Mouse (Mus musculus) liver, adult (tissue): ENCODE data around the gene Itgb7.

Source experiments
- GATA4 ChIP-seq: IDR thresholded peaks from 2 replicates; pipeline ENCODE4 v1.6.1; 2014; ENCODE audit warnings: mild to moderate bottlenecking, low read length; ENCODE audit not compliant: insufficient replicate concordance

The Itgb7 gene

GRCm38 (mm10) chr15:102167620-102168021 lies 64.1 kb downstream of the Itgb7 start:
- no peak for TF ChIP-seq GATA4
